Mouse (Mus musculus) ES-Bruce4 (cell line): Measurements from ENCODE around the gene Hmcn2.

Source experiments
- CTCF ChIP-seq: IDR thresholded peaks from one replicate; pipeline ENCODE4 v1.8.1; 2011; ENCODE audit warnings: low read depth, low read length
- EP300 ChIP-seq: IDR thresholded peaks from 2 replicates; pipeline ENCODE4 v1.6.1; 2011; ENCODE audit warnings: low read depth, low read length; ENCODE audit not compliant: insufficient read depth
- POLR2A ChIP-seq: IDR thresholded peaks from one replicate; pipeline ENCODE4 v1.8.1; 2011; ENCODE audit warnings: low read length; ENCODE audit not compliant: insufficient read depth

DNA sequence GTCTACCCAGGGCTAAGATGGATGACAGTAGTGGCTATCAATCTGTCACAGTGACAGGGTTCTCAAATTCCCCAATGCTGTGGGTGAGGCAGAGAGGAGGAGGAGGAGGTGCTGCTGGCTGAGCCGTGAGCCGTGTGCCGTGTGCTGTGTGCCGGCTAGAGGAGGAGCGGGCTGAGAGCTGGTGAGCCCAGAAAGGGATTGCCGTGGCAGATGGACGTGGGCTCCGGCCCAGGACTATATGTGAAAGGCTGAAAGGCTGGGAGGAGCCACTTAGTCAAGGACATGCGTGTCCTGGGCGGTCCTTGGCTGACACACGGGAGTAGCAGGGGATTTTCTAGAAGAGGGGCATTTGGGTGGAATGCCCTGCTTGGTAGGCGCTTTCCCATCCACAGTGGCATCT is 31.3 kb upstream of the Hmcn2 start:
- TF ChIP-seq CTCF (no peak), POLR2A (no peak), EP300 (no peak)
